16 mouse cellular contexts compared by ENCODE assay signal in the genomic region with DNA sequence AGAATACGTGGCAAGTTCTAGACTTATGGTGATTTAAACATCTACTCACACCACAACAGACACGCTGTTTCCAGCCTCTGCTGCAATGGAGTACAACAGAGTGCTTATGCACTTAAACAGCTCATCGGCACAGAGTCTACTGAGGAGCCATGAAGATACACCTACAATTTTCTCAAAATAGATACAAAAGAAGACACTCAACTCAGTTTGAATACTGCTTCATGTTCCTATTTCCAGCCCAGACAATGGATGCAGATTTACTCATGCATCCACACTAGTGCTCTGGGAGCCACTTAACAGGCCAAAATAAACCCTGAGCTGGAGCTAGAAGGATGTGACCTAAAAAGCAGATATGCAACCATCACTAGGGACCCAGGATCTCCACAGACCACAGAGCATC. TPM values are rescaled to one million over a fixed set of nuclear protein-coding genes. Genes with fewer than 3 reads are reported as not detected.
DNase-seq lines count a peak whose midpoint lies in the region.
"Had no signal": no experiment of that assay in that cellular context is flagged by ENCODE, and none has a peak within 500 bp of the region (broad histone marks: within the 10 kb centered on the region; RNA-seq: fewer than 3 reads in every experiment).

No protein-coding gene starts in this region.

- intact Hi-C loops in left cerebral cortex, postnatal 14 days (cut with DNase I) = loop anchor here (5.0 kb wide), 2 partner anchors 43 to 153 kb away; a partner anchor contains a TSS

- DNase-seq in frontal cortex, postnatal 36 days (ENCODE audit: low spot score in 2 of 2) = peak; percentile 7 to 41
- DNase-seq in frontal cortex, postnatal 25 days (ENCODE audit: low spot score in 2 of 2) = no peak
- DNase-seq in right cerebral cortex, adult 2 months (ENCODE audit: low spot score in 2 of 2) = peak; percentile 40 to 46
- DNase-seq in right cerebral cortex, postnatal 4 days = no peak
- peak; percentile 15 to 35 for DNase-seq in left cerebral cortex, postnatal 14 days (ENCODE audit: low spot score in 2 of 2)
- peak; percentile 71 for DNase-seq in telencephalon, adult 2 months (ENCODE audit: low read depth, low spot score)
- no peak for DNase-seq in lung, postnatal 36 days
- no peak for DNase-seq in layer of hippocampus, postnatal 10 days (ENCODE audit: low spot score in 2 of 2)
- DNase-seq: adrenal gland, postnatal 10 days; cerebellum, adult 11-12 months; cerebellum, postnatal 10 days; embryo, embryonic 11 days; gastrocnemius, adult 2 months; gastrocnemius, postnatal 25 days had no signal

RNA-seq across cellular contexts. Expression of a gene that starts 42.8 kb away (rescaled TPM):
- total RNA-seq in left cerebral cortex, postnatal 14 days (2021) = 10 to 100 TPM; 16.9 to 20.9 TPM
- 10 to 100 TPM; 16.6 to 21.0 TPM for total RNA-seq in layer of hippocampus, postnatal 10 days (2021)

RNA-seq across cellular contexts. Expression of a gene that starts 45.3 kb away (rescaled TPM):
- under 1 TPM in 1 of 2 experiments, not detected in 1; 0.22 TPM for total RNA-seq in left cerebral cortex, postnatal 14 days (2021)
- total RNA-seq in layer of hippocampus, postnatal 10 days (2021) = under 1 TPM; 0.36 to 0.39 TPM
- total RNA-seq: gastrocnemius, adult 2 months; gastrocnemius, postnatal 25 days; granulocyte monocyte progenitor cell, adult 5-6 weeks; MEL had no signal

Comparison
In these comparisons a context has a peak if more than half of its experiments do, and no peak if none do; other contexts are left out.
1. DNase-seq: peak in frontal cortex, postnatal 36 days (2 of 2), right cerebral cortex, adult 2 months (2 of 2), left cerebral cortex, postnatal 14 days (2 of 2) and telencephalon, adult 2 months (single experiment); none in frontal cortex, postnatal 25 days (0 of 2), right cerebral cortex, postnatal 4 days (single experiment), lung, postnatal 36 days (single experiment) and layer of hippocampus, postnatal 10 days (0 of 2).